Mouse (Mus musculus) liver, embryonic 14.5 days (tissue): ENCODE measurements around the gene Snx17. TPM values are rescaled to one million over a fixed set of nuclear protein-coding genes. Genes with fewer than 3 reads are reported as not detected.

ENCODE experiments used
- ATAC-seq: fragments of 200-750 bp; cut with Nextera tagmentation; 2 replicates; pipeline ENCODE4 v1.8.0; 2017; ENCODE audit warnings: moderate number of reproducible peaks, mild to moderate bottlenecking, moderate library complexity; ENCODE audit not compliant: insufficient read depth
- DNase-seq, 3 experiments: peaks; one replicate each; pipeline ENCODE4 v3.0.0-alpha.2; 2012 to 2013; ENCODE audit warnings: low read depth in 3 of 3, low spot score in 3 of 3
- H3K27ac ChIP-seq: fragments of 300-500 bp; sonication (generic); 2 replicates; pipeline ENCODE4 v1.5.1; 2014; ENCODE audit warnings: moderate library complexity, mild to moderate bottlenecking, control low read depth, inconsistent platforms
- H3K27me3 ChIP-seq: fragments of 300-500 bp; sonication (generic); 2 replicates; pipeline ENCODE4 v1.6.1; 2014; ENCODE audit warnings: mild to moderate bottlenecking, low read length, moderate library complexity; ENCODE audit not compliant: control insufficient read depth, insufficient read depth
- H3K36me3 ChIP-seq: fragments of 300-500 bp; sonication (generic); replicated peaks from 2 replicates; pipeline ENCODE4 v1.6.1; 2014; ENCODE audit warnings: low read depth; ENCODE audit not compliant: control insufficient read depth, insufficient read depth
- H3K4me1 ChIP-seq, 2 experiments: fragments of 200-500 bp in 1 of 2; fragments of 300-500 bp in 1 of 2; sonication (generic) in 1 of 2; replicated peaks; 2 replicates each; pipeline ENCODE4 v1.6.1; 2012 to 2014; ENCODE audit warnings: antibody characterized with exemption in 1 of 2, inconsistent platforms in 1 of 2, low read length in 1 of 2; ENCODE audit not compliant: control insufficient read depth in 2 of 2, insufficient read depth in 2 of 2
- H3K4me2 ChIP-seq: fragments of 300-500 bp; sonication (generic); 2 replicates; pipeline ENCODE4 v1.6.1; 2014; ENCODE audit warnings: low read depth, mild to moderate bottlenecking, control low read depth, moderate library complexity
- H3K4me3 ChIP-seq, 2 experiments: fragments of 200-500 bp in 1 of 2; fragments of 300-500 bp in 1 of 2; sonication (generic) in 1 of 2; 2 replicates each; pipeline ENCODE4 v1.5.1; 2012 to 2014; ENCODE audit warnings: low read depth in 2 of 2, low read length in 2 of 2, mild to moderate bottlenecking in 2 of 2, control low read depth in 1 of 2, inconsistent platforms in 1 of 2, moderate library complexity in 1 of 2; ENCODE audit not compliant: insufficient read depth in 1 of 2
- H3K9ac ChIP-seq: fragments of 300-500 bp; sonication (generic); replicated peaks from 2 replicates; pipeline ENCODE4 v1.6.1; 2014; ENCODE audit warnings: mild to moderate bottlenecking, control low read depth, moderate library complexity
- H3K9me3 ChIP-seq: fragments of 300-500 bp; sonication (generic); 2 replicates; pipeline ENCODE4 v1.6.1; 2016; ENCODE audit warnings: low read length, mixed read lengths; ENCODE audit not compliant: control insufficient read depth
- CTCF ChIP-seq: IDR thresholded peaks from 2 replicates; pipeline ENCODE4 v1.5.1; 2016; ENCODE audit warnings: antibody characterized with exemption, low read depth, control low read depth
- EP300 ChIP-seq: IDR thresholded peaks from 2 replicates; pipeline ENCODE4 v1.6.1; 2016; ENCODE audit warnings: antibody characterized with exemption, low read depth
- WGBS: fragments of 180-500 bp; shearing (Covaris S2); extraction: QIAGEN DNeasy Blood & Tissue Kit; methylation state at CpG from one replicate; pipeline ENCODE4 v1.1.7; 2014; ENCODE audit not compliant: insufficient replicate concordance; 5-methylcytosine and 5-hydroxymethylcytosine counted together
- polyA plus RNA-seq, 2 experiments: library from polyadenylated mRNA; depleted of rRNA in 1 of 2; stranded (reverse) in 1 of 2; unstranded in 1 of 2; fragments of >200 nt; fragmentation: Nextera tagmentation in 1 of 2; extraction: Ambion mirVana in 1 of 2; gene quantifications; 2 replicates each; pipeline versions ENCODE4 v1.2.1 to v1.2.3; 2012 to 2014

The Snx17 gene
- polyA plus RNA-seq, 2 experiments: 23.7 to 36.4 TPM

- H3K4me2 ChIP-seq: peak overlapping the region; percentile 83
- ATAC-seq (no peak), DNase-seq (peak; percentile 55 to 70 (median 57))
- peak overlapping the region; percentile 88 to 96 for H3K4me3 ChIP-seq
- H3K9ac ChIP-seq: peak overlapping the region; percentile 92
- TF ChIP-seq CTCF (peak; percentile 33; the same call in 1 of the 2 replicates), EP300 (no peak)
- H3K27ac ChIP-seq: peak overlapping the region; percentile 84
- peaks cover 8% of the 10 kb centered on the region; the same call in 1 of the 2 replicates for H3K36me3 ChIP-seq
- H3K4me1 ChIP-seq: peaks cover 24 to 25% of the 10 kb centered on the region in 2 experiments
- WGBS: 0% methylated on average over 2 of the region's 2 CpGs
- H3K9me3 ChIP-seq: no peaks in the 10 kb centered on the region
- no peaks in the 10 kb centered on the region for H3K27me3 ChIP-seq
These were observed 26.0 kb downstream of the Snx17 start for GRCm38 (mm10) chr5:31219070-31219469.

DNA sequence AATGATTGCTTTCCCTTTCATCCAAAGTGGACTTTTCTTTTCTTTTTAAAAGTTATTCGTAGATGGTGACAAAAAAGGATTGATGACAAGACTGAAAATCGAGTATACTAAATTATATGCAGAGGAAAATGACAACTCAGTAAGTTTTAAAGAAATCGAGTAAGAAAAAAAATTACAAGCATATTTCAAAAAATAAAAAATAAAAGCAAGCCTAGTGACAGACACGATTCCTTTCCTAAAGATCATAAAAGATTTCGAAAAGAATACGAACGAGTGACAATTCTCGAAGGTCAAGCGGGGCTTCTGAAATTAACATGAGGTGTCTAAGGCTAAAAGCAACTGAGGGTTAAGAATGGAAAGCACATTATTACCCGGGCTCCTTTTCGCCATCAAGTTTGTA lies 26.4 kb downstream of the Snx17 start:
- DNase-seq (no peak), ATAC-seq (no peak)
- TF ChIP-seq EP300 (no peak), CTCF (no peak)
- peak overlapping the region; percentile 84 for H3K27ac ChIP-seq
- peak overlapping the region; percentile 88 to 96 for H3K4me3 ChIP-seq
- H3K27me3 ChIP-seq: no peaks in the 10 kb centered on the region
- no peaks in the 10 kb centered on the region for H3K9me3 ChIP-seq
- peaks cover 8% of the 10 kb centered on the region; the same call in 1 of the 2 replicates for H3K36me3 ChIP-seq
- peak overlapping the region; percentile 92 for H3K9ac ChIP-seq
- under 1% methylated on average over 11 of the region's 11 CpGs for WGBS
- H3K4me1 ChIP-seq: peaks cover 24 to 25% of the 10 kb centered on the region in 2 experiments
- peak overlapping the region; percentile 83 for H3K4me2 ChIP-seq

DNA sequence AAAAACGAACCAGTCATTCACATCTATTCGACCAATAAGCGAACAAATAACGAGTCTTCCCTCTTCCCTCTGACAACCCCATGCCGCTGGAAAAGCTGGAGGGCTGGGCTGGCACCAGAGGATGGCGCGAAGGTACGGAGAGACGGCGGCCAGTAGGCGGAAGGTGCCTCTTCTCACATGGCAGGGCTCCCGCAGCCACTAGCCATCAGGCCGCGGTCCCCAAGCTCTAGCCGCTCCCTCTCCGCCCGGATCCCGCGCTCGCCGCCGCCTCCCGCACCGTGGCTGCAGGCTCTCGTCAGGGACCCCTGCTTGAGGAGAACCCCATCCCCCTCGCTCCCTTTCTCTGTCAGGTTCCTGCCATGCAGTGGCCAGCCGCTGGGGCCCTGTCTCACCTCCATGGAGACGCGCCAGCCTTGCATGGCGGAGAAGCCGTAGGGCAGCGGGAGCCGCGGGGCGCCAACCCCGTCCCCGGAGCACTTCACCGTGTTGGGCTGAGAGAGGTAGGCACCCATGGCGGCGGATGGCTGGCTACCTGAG lies 27.0 kb downstream of the Snx17 start:
- Histone ChIP-seq H3K4me1 (peaks cover 21 to 22% of the 10 kb centered on the region in 2 experiments), H3K4me3 (peak overlapping the region; percentile 88 to 96), H3K9me3 (no peaks in the 10 kb centered on the region), H3K9ac (peak overlapping the region; percentile 92), H3K36me3 (peaks cover 8% of the 10 kb centered on the region; the same call in 1 of the 2 replicates), H3K27me3 (no peaks in the 10 kb centered on the region), H3K4me2 (peak overlapping the region; percentile 83), H3K27ac (peak overlapping the region; percentile 84)
- ATAC-seq (peak; percentile 47), DNase-seq (peak in 1 of 3 experiments; percentile 31)
- TF ChIP-seq CTCF: peak; percentile 36
- no peak for TF ChIP-seq EP300
- WGBS: under 1% methylated on average over 40 of the region's 40 CpGs

GRCm38 (mm10) chr5:31220448-31221303 lies 27.6 kb downstream of the Snx17 start, which contains the start of gene Ppm1g:
Gene Ppm1g (minus strand): TSS chr5:31220687.
- DNase-seq (peak; percentile 90 to 91 (median 91)), ATAC-seq (peak; percentile 92)
- TF ChIP-seq EP300 (peak; percentile 20; the same call in 1 of the 2 replicates), CTCF (peak; percentile 9; the same call in 1 of the 2 replicates)
- peak within 1 kb of the TSS; percentile 88 to 96 for H3K4me3 ChIP-seq
- H3K27me3 ChIP-seq: no peaks in the 10 kb centered on the region
- peaks cover 6% of the 10 kb centered on the region; the same call in 1 of the 2 replicates for H3K36me3 ChIP-seq
- H3K4me2 ChIP-seq: peak within 1 kb of the TSS; percentile 98
- H3K9ac ChIP-seq: peak within 1 kb of the TSS; percentile 92
- under 1% methylated on average over 70 of the region's 70 CpGs for WGBS
- peaks cover 19 to 21% of the 10 kb centered on the region in 2 experiments for H3K4me1 ChIP-seq
- H3K27ac ChIP-seq: peak within 1 kb of the TSS; percentile 84
- H3K9me3 ChIP-seq: no peaks in the 10 kb centered on the region
